Mouse (Mus musculus): ENCODE results near the gene Pdpr. TPM values are rescaled to one million over a fixed set of nuclear protein-coding genes. Genes with fewer than 3 reads are reported as not detected.

Gene Pdpr
- polyA plus RNA-seq (2014; fragmentation: Illumina TruSeq; extraction: RNeasy Lipid Tissue Mini Kit (QIAGEN cat#74804); ENCODE audit: insufficient read depth, low read depth, low replicate concordance), result 2.0 TPM

GRCm38 (mm10) chr8:111093865-111094718 is at the start of gene Pdpr:
Pdpr (plus strand) TSS chr8:111094630.

GRCm38 (mm10) chr8:111056158-111056663 is 38.2 kb upstream of the Pdpr start, which contains the start of gene Exosc6:
Exosc6 (plus strand) TSS chr8:111056339.

DNA sequence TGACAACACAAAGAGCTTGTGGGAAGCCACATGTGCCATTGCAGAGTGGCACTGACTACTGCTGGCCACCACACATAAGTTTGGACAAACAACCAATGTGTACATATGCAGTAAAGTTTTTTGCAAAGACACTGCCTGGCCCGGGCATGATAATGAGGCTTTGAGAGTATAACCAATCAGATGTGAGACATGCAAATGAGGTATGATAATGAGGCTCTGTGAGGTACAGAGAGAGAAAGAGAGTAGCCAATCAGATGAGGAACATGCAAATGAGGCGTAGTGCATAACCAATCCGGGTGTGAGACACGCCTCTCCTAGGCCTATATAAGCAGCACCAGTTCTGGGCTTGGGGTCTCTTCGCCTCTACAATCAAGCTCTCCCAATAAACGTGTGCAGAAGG is 2.1 kb upstream of the Pdpr start, which contains the start of gene Clec18a:
Gene Clec18a (minus strand): TSS at position 101 of the 400 bp plus-strand sequence.

Other genes starting within 250 kb of the Pdpr start
- 21.9 TPM for gene Cog4, start 248.0 kb upstream of the Pdpr start, polyA plus RNA-seq (2014; fragmentation: Illumina TruSeq; extraction: RNeasy Lipid Tissue Mini Kit (QIAGEN cat#74804); ENCODE audit: insufficient read depth, low read depth, low replicate concordance)
- gene Sf3b3, start 247.8 kb upstream of the Pdpr start, polyA plus RNA-seq (2014; fragmentation: Illumina TruSeq; extraction: RNeasy Lipid Tissue Mini Kit (QIAGEN cat#74804); ENCODE audit: insufficient read depth, low read depth, low replicate concordance), result 20.4 TPM
- gene Fuk, start 192.1 kb upstream of the Pdpr start, polyA plus RNA-seq (2014; fragmentation: Illumina TruSeq; extraction: RNeasy Lipid Tissue Mini Kit (QIAGEN cat#74804); ENCODE audit: insufficient read depth, low read depth, low replicate concordance), result 4.0 TPM
- 12.6 TPM for gene St3gal2, start 174.7 kb upstream of the Pdpr start, polyA plus RNA-seq (2014; fragmentation: Illumina TruSeq; extraction: RNeasy Lipid Tissue Mini Kit (QIAGEN cat#74804); ENCODE audit: insufficient read depth, low read depth, low replicate concordance)
- gene Ddx19a, start 96.8 kb upstream of the Pdpr start, polyA plus RNA-seq (2014; fragmentation: Illumina TruSeq; extraction: RNeasy Lipid Tissue Mini Kit (QIAGEN cat#74804); ENCODE audit: insufficient read depth, low read depth, low replicate concordance), result 18.5 TPM
- 3.5 TPM for gene Ddx19b, start 62.9 kb upstream of the Pdpr start, polyA plus RNA-seq (2014; fragmentation: Illumina TruSeq; extraction: RNeasy Lipid Tissue Mini Kit (QIAGEN cat#74804); ENCODE audit: insufficient read depth, low read depth, low replicate concordance)
- gene Aars, start 61.5 kb upstream of the Pdpr start, polyA plus RNA-seq (2014; fragmentation: Illumina TruSeq; extraction: RNeasy Lipid Tissue Mini Kit (QIAGEN cat#74804); ENCODE audit: insufficient read depth, low read depth, low replicate concordance), result 17.0 TPM
- 0.71 TPM for gene Exosc6, start 38.3 kb upstream of the Pdpr start, polyA plus RNA-seq (2014; fragmentation: Illumina TruSeq; extraction: RNeasy Lipid Tissue Mini Kit (QIAGEN cat#74804); ENCODE audit: insufficient read depth, low read depth, low replicate concordance)
- not detected for gene Clec18a, start 2.2 kb upstream of the Pdpr start, polyA plus RNA-seq (2014; fragmentation: Illumina TruSeq; extraction: RNeasy Lipid Tissue Mini Kit (QIAGEN cat#74804); ENCODE audit: insufficient read depth, low read depth, low replicate concordance)
- 14.4 TPM for gene Glg1, start 164.6 kb downstream of the Pdpr start, polyA plus RNA-seq (2014; fragmentation: Illumina TruSeq; extraction: RNeasy Lipid Tissue Mini Kit (QIAGEN cat#74804); ENCODE audit: insufficient read depth, low read depth, low replicate concordance)
- gene Rfwd3, start 205.6 kb downstream of the Pdpr start, polyA plus RNA-seq (2014; fragmentation: Illumina TruSeq; extraction: RNeasy Lipid Tissue Mini Kit (QIAGEN cat#74804); ENCODE audit: insufficient read depth, low read depth, low replicate concordance), result 9.6 TPM
- 4.4 TPM for gene Mlkl, start 243.5 kb downstream of the Pdpr start, polyA plus RNA-seq (2014; fragmentation: Illumina TruSeq; extraction: RNeasy Lipid Tissue Mini Kit (QIAGEN cat#74804); ENCODE audit: insufficient read depth, low read depth, low replicate concordance)